In genomic region chr13:35976912-35977311, GRCm38 (mm10) we compare ENCODE assay signal across 25 mouse cellular contexts. TPM values are rescaled to one million over a fixed set of nuclear protein-coding genes. Genes with fewer than 3 reads are reported as not detected.
DNase-seq lines count a peak whose midpoint lies in the region; ATAC-seq lines count a peak whose summit lies in the region.
"Had no signal": no experiment of that assay in that cellular context is flagged by ENCODE, and none has a peak within 500 bp of the region (broad histone marks: within the 10 kb centered on the region; RNA-seq: fewer than 3 reads in every experiment).

No protein-coding gene starts in this region.

- WGBS in embryonic facial prominence, embryonic 14.5 days = 88% methylated on average over 7 of the region's 7 CpGs
- WGBS in embryonic facial prominence, embryonic 10.5 days = 90% methylated on average over 7 of the region's 7 CpGs
- WGBS in hindbrain, embryonic 15.5 days = 84% methylated on average over 7 of the region's 7 CpGs
- 84% methylated on average over 7 of the region's 7 CpGs for WGBS in hindbrain, embryonic 14.5 days

- no peak overlapping the region for H3K4me2 ChIP-seq in embryonic facial prominence, embryonic 14.5 days (ENCODE audit: low read depth, low read length)
- H3K4me2 ChIP-seq in hindbrain, embryonic 15.5 days = no peak overlapping the region
- H3K4me2 ChIP-seq in hindbrain, embryonic 14.5 days (replicated peaks) = no peak overlapping the region
- H3K4me2 ChIP-seq: embryonic facial prominence, embryonic 12.5 days; heart, embryonic 12.5 days had no signal

- H3K4me3 ChIP-seq in embryonic facial prominence, embryonic 14.5 days (ENCODE audit: low read depth, low read length) = no peak overlapping the region
- no peak overlapping the region for H3K4me3 ChIP-seq in embryonic facial prominence, embryonic 10.5 days
- no peak overlapping the region for H3K4me3 ChIP-seq in hindbrain, embryonic 15.5 days
- H3K4me3 ChIP-seq in hindbrain, embryonic 14.5 days (replicated peaks; ENCODE audit: low read length) = no peak overlapping the region
- H3K4me3 ChIP-seq: embryonic facial prominence, embryonic 12.5 days; gastrocnemius, adult 2 months; heart, embryonic 12.5 days had no signal

- DNase-seq in embryonic facial prominence, embryonic 14.5 days (ENCODE audit: low spot score) = peak; percentile 30
- DNase-seq in embryonic facial prominence, embryonic 10.5 days (ENCODE audit: low spot score) = no peak
- DNase-seq in hindbrain, embryonic 14.5 days (ENCODE audit: low spot score) = no peak
- peak; percentile 15 for DNase-seq in testis, postnatal 10 days (ENCODE audit: low spot score)
- no peak for DNase-seq in testis, postnatal 14 days (ENCODE audit: low spot score)
- DNase-seq: adrenal gland, adult 2 months; adrenal gland, postnatal 25 days; B cell, adult 2 months; cerebellum, adult 11 months; cerebellum, adult 8-10 months; cerebellum, postnatal 14 days; embryo, embryonic 11 days; gastrocnemius, adult 2 months; gastrocnemius, postnatal 25 days; kidney, adult 8-10 months had no signal

- H3K4me1 ChIP-seq in embryonic facial prominence, embryonic 14.5 days (ENCODE audit: control insufficient read depth, insufficient read depth, low read length) = no peaks in the 10 kb centered on the region
- H3K4me1 ChIP-seq in embryonic facial prominence, embryonic 10.5 days = no peaks in the 10 kb centered on the region
- no peaks in the 10 kb centered on the region for H3K4me1 ChIP-seq in hindbrain, embryonic 15.5 days (replicated peaks)
- no peaks in the 10 kb centered on the region for H3K4me1 ChIP-seq in hindbrain, embryonic 14.5 days (replicated peaks; ENCODE audit: control insufficient read depth, insufficient read depth, low read length)
- H3K4me1 ChIP-seq: embryonic facial prominence, embryonic 12.5 days; heart, embryonic 12.5 days had no signal

- H3K27ac ChIP-seq in embryonic facial prominence, embryonic 14.5 days (replicated peaks; ENCODE audit: low read depth, low read length) = no peak overlapping the region
- no peak overlapping the region for H3K27ac ChIP-seq in embryonic facial prominence, embryonic 10.5 days (replicated peaks)
- H3K27ac ChIP-seq in hindbrain, embryonic 15.5 days (replicated peaks) = no peak overlapping the region
- no peak overlapping the region for H3K27ac ChIP-seq in hindbrain, embryonic 14.5 days
- H3K27ac ChIP-seq: embryonic facial prominence, embryonic 12.5 days; gastrocnemius, adult 2 months had no signal

- H3K27me3 ChIP-seq in embryonic facial prominence, embryonic 14.5 days (replicated peaks; ENCODE audit: control insufficient read depth, insufficient read depth, low read length) = no peaks in the 10 kb centered on the region
- H3K27me3 ChIP-seq in embryonic facial prominence, embryonic 10.5 days (replicated peaks; ENCODE audit: low read depth, poor library complexity, severe bottlenecking) = no peaks in the 10 kb centered on the region
- H3K27me3 ChIP-seq in hindbrain, embryonic 15.5 days = no peaks in the 10 kb centered on the region
- no peaks in the 10 kb centered on the region for H3K27me3 ChIP-seq in hindbrain, embryonic 14.5 days (ENCODE audit: control insufficient read depth, insufficient read depth, low read length)
- H3K27me3 ChIP-seq: embryonic facial prominence, embryonic 12.5 days; heart, embryonic 12.5 days had no signal

- no peaks in the 10 kb centered on the region for H3K9me3 ChIP-seq in embryonic facial prominence, embryonic 14.5 days (ENCODE audit: control insufficient read depth, low read length)
- no peaks in the 10 kb centered on the region for H3K9me3 ChIP-seq in embryonic facial prominence, embryonic 10.5 days
- no peaks in the 10 kb centered on the region for H3K9me3 ChIP-seq in hindbrain, embryonic 15.5 days
- no peaks in the 10 kb centered on the region for H3K9me3 ChIP-seq in hindbrain, embryonic 14.5 days (ENCODE audit: control insufficient read depth, low read length)
- H3K9me3 ChIP-seq: embryonic facial prominence, embryonic 12.5 days; G1E; heart, embryonic 12.5 days had no signal

- no peak overlapping the region for H3K9ac ChIP-seq in embryonic facial prominence, embryonic 14.5 days (ENCODE audit: low read depth, low read length)
- no peak overlapping the region for H3K9ac ChIP-seq in hindbrain, embryonic 15.5 days
- H3K9ac ChIP-seq in hindbrain, embryonic 14.5 days = no peak overlapping the region
- H3K9ac ChIP-seq: embryonic facial prominence, embryonic 12.5 days; heart, embryonic 12.5 days had no signal

- H3K36me3 ChIP-seq in embryonic facial prominence, embryonic 14.5 days (ENCODE audit: control insufficient read depth, insufficient read depth, low read length) = peaks cover 4% of the 10 kb centered on the region; the same call in 1 of the 2 replicates
- H3K36me3 ChIP-seq in embryonic facial prominence, embryonic 10.5 days (replicated peaks) = peaks cover 10% of the 10 kb centered on the region
- H3K36me3 ChIP-seq in hindbrain, embryonic 15.5 days = 0 out of 2 replicates have a peak, but pooled peaks cover 8% of the 10 kb centered on the region
- no peaks in the 10 kb centered on the region for H3K36me3 ChIP-seq in hindbrain, embryonic 14.5 days (replicated peaks; ENCODE audit: control insufficient read depth, insufficient read depth)

- ATAC-seq in embryonic facial prominence, embryonic 14.5 days (ENCODE audit: low read depth) = no peak
- 0 out of 2 replicates have a peak, but pooled peaks have one; percentile 30 for ATAC-seq in hindbrain, embryonic 15.5 days (ENCODE audit: low FRiP score, low read depth)
- no peak for ATAC-seq in hindbrain, embryonic 14.5 days (ENCODE audit: low FRiP score)
- ATAC-seq in erythroid progenitor cell, adult 5-6 weeks (replicated peaks; ENCODE audit: low FRiP score, poor library complexity, severe bottlenecking) = no peak
- ATAC-seq: CD4-positive, CD25-positive, alpha-beta regulatory T cell, adult 4 months; inflammation-experienced regulatory T-cells, adult 6 months; intestine, postnatal 0 days had no signal

RNA-seq across cellular contexts. Expression of gene Ppp1r3g, which starts 18.3 kb away (rescaled TPM):
- 0.46 and 1.5 TPM in 2 replicates for polyA plus RNA-seq in embryonic facial prominence, embryonic 14.5 days (2014; fragmentation: Nextera tagmentation; extraction: Ambion mirVana)
- 0.93 and 1.2 TPM in 2 replicates for polyA plus RNA-seq in embryonic facial prominence, embryonic 10.5 days (2016; fragmentation: Nextera tagmentation; extraction: Ambion mirVana)
- 0.41 and 0.44 TPM in 2 replicates for polyA plus RNA-seq in hindbrain, embryonic 15.5 days (2015; fragmentation: Nextera tagmentation; extraction: Ambion mirVana)
- 0.25 TPM in 1 of 2 replicates, not detected in the other for polyA plus RNA-seq in hindbrain, embryonic 14.5 days (2014; fragmentation: Nextera tagmentation; extraction: Ambion mirVana)
- total RNA-seq in erythroid progenitor cell, adult 5-6 weeks (2015; ENCODE audit: low replicate concordance) = not detected in 2 replicates
- not detected in 2 replicates for total RNA-seq in erythroid progenitor cell, adult 5-6 weeks (2017; ENCODE audit: low replicate concordance)
- total RNA-seq: common myeloid progenitor, adult 5-6 weeks; gastrocnemius, adult 2 months; gastrocnemius, postnatal 25 days; granulocyte monocyte progenitor cell, adult 5-6 weeks had no signal
- polyA plus RNA-seq: CD4-positive, CD25-positive, alpha-beta regulatory T cell, adult 4 months had no signal

Comparison
In these comparisons a context has a peak if more than half of its experiments do, and no peak if none do; other contexts are left out.
1. DNase-seq: peak in embryonic facial prominence, embryonic 14.5 days (single experiment) and testis, postnatal 10 days (single experiment); none in embryonic facial prominence, embryonic 10.5 days (single experiment), hindbrain, embryonic 14.5 days (single experiment) and testis, postnatal 14 days (single experiment).